ENCODE assay signal across 8 mouse cellular contexts in the genomic region with DNA sequence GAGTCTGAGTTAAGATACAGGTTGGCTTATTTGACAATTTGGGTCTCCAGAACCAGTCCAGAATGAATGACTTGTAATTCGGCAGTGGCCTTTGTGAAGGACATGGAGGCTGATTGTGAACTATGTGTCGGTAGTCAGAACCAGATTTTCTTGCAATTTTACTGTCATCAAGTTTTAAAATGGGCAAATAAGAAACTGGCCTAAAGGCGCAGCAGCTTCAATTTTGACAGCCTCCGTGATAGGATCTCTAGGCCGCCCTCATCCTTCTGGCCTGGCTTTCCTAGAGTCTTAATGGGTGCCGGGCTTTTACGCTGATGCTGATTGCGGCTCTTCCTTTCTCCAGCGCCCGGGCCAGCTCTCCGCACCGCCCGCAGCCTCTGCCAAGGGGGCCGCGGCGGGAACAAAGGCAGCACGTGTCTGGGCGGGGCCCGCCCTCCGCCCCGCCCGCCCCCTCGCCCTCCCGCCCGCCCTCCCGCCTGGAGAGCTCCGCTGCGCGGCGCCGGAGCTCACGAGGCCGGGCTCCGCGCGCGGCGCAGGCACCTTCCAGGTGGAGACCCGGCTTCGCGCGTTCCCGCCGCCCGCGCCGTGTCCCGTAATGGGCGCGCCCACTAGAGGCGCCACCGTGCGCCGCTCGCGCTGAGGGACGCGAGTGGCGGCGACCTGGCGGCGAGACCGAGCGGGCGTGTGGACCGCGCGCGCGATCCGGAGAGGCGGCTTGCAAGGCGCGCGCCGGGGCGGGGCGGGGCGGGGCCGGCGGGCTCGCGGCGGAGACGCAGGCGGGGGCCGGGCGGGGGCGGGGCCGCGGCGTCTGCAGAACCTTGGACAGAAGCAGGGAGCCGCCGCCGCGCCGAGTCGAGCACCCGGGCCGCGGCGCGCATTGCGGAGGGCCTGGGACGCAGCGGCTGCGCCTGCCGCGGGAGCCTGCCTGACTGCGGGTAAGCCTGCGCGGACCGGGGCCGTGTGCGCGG. TPM values are rescaled to one million over a fixed set of nuclear protein-coding genes. Genes with fewer than 3 reads are reported as not detected.
DNase-seq lines count a peak whose midpoint lies in the region; ATAC-seq lines count a peak whose summit lies in the region.

TSS of gene Cdk5r1 (plus strand) at position 802 of the 968 bp plus-strand sequence.

- H3K9me3 ChIP-seq in hindbrain, embryonic 15.5 days: no peaks in the 10 kb centered on the region

- peaks cover 22% of the 10 kb centered on the region for H3K4me1 ChIP-seq in hindbrain, embryonic 15.5 days (replicated peaks)

- peak; percentile 67 for ATAC-seq in activated CD4-positive, CD25-positive, alpha-beta regulatory T cell, adult 4 months
- ATAC-seq in hindbrain, embryonic 15.5 days (ENCODE audit: low FRiP score, low read depth): peak; percentile 92

- H3K27ac ChIP-seq in hindbrain, embryonic 15.5 days (replicated peaks): peak within 1 kb of the TSS; percentile 98

- DNase-seq in cerebellum, postnatal 36 days: peak; percentile 93 to 96
- peak; percentile 84 to 92 for DNase-seq in frontal cortex, postnatal 36 days (ENCODE audit: low spot score in 2 of 2)
- peak; percentile 84 to 94 for DNase-seq in left cerebral cortex, adult 18-20 months (ENCODE audit: low spot score in 2 of 2)
- DNase-seq in lung, postnatal 4 days: peak; percentile 89 to 95
- DNase-seq in retina, postnatal 7 days (ENCODE audit: low read depth, low spot score): peak; percentile 98
- DNase-seq in urinary bladder, adult 2 months (ENCODE audit: low spot score): peak; percentile 75

- peak within 1 kb of the TSS; percentile 95 for H3K9ac ChIP-seq in hindbrain, embryonic 15.5 days

- WGBS in hindbrain, embryonic 15.5 days: 1% methylated on average over 65 of the region's 116 CpGs

- H3K27me3 ChIP-seq in hindbrain, embryonic 15.5 days: no peaks in the 10 kb centered on the region

- H3K36me3 ChIP-seq in hindbrain, embryonic 15.5 days: peaks cover 12% of the 10 kb centered on the region

- H3K4me3 ChIP-seq in hindbrain, embryonic 15.5 days: peak within 1 kb of the TSS; percentile 75

- H3K4me2 ChIP-seq in hindbrain, embryonic 15.5 days: peak within 1 kb of the TSS; percentile 94

RNA-seq across cellular contexts. Expression of gene Cdk5r1, which starts in this region (rescaled TPM):
- under 1 TPM; 0.89 to 0.98 TPM for polyA plus RNA-seq in activated CD4-positive, CD25-positive, alpha-beta regulatory T cell, adult 4 months (2017; shearing (Covaris generic))
- polyA plus RNA-seq in hindbrain, embryonic 15.5 days (2015; fragmentation: Nextera tagmentation; extraction: Ambion mirVana): 81.6 and 90.9 TPM in 2 replicates
- total RNA-seq in left cerebral cortex, adult 18-20 months (2021): 100 to 1,000 TPM; 298 to 313 TPM
- polyA plus RNA-seq in urinary bladder, adult 2 months (2012; rRNA removed): 0.94 and 1.4 TPM in 2 replicates

Comparison
In these comparisons a context has a peak if more than half of its experiments do, and no peak if none do; other contexts are left out.
1. Peak in every context shown above with its lines: DNase-seq, ATAC-seq, H3K4me3 ChIP-seq and H3K27ac ChIP-seq.
2. RNA of gene Cdk5r1 (polyA plus RNA-seq): 81.6 to 90.9 TPM in hindbrain, embryonic 15.5 days; 0.89 to 0.98 TPM in activated CD4-positive, CD25-positive, alpha-beta regulatory T cell, adult 4 months and 0.94 to 1.4 TPM in urinary bladder, adult 2 months; every median in the first group is over 10 times any median in the second.
3. Peak in ATAC-seq in activated CD4-positive, CD25-positive, alpha-beta regulatory T cell, adult 4 months; RNA of the gene not detected or under 1 TPM.